Mouse (Mus musculus) stomach, postnatal 0 days (tissue): ENCODE results near the gene Snn.

Experiments
- CTCF ChIP-seq: IDR thresholded peaks from 2 replicates; pipeline ENCODE4 v1.5.1; 2016; ENCODE audit warnings: antibody characterized with exemption, low read depth, mild to moderate bottlenecking, moderate library complexity
- EP300 ChIP-seq: optimal IDR thresholded peaks from 2 replicates; pipeline ENCODE3; 2016; ENCODE audit warnings: antibody characterized with exemption

- TF ChIP-seq EP300 (no peak), CTCF (no peak)
These were observed 17.0 kb downstream of the Snn start for GRCm38 (mm10) chr16:11077601-11078201.
